Mouse (Mus musculus) skeletal muscle tissue, adult 2 months (tissue): ENCODE results near the gene Tnfrsf8.

Experiments
- DNase-seq: peaks from one replicate; pipeline ENCODE4 v3.0.0-alpha.2; 2012; ENCODE audit warnings: low read depth, low spot score

Tnfrsf8 gene

DNA sequence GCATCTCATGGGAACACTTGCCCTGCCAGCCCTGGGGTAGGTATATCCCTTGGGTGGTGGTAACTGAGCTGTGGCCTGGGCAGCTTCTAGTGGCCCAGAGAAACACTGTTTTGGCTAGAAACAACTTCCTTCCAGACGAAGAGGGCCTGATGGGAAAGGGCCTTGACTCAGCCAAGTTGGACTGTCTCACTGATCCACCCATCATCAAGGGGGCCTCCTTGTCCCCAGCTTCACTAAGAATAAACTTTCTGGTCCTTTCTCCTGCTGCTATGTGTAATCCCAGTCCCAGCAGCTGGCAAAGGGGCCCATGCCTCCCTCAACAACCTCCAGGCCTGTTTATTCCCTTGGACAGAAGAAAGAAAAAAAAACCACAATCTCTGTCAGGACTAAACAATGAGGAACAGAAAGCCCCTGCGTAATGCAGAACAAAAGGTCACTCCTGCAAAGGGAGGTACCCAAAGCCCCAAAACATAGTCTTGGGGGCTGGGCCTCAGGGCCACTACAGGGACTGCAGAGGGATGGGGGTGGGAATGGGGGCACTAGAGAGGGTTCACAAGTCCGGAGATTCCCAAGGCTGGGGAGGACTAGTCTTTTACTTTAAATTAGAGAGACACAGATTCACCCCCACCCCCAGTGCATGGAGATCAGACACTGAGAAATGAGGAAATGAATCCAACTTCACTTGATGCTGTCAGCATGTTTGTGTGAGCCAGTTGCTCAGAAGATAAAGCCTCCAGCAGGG, 81.3 kb downstream of the Tnfrsf8 start:
- DNase-seq, result peak; percentile 73

DNA sequence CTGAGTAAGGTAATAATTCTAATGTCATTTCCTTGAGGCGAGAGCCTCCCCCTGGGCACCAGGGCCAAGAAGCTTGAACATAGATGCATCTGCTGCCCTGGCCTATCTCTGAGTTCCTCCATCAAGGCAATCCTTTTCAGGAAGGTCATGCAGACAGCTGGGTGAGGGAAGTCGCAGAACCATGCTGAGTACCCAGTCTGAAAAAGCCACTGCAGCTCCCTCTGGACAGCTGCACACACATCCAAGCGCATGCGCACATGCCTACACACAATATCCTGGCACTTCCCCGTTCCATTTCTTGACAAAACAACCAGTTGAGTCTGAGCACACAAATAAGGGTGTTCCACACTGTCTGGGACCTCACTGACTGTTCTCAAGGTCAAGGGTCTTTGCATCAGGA, 83.2 kb downstream of the Tnfrsf8 start:
- DNase-seq, result peak; percentile 42

DNA sequence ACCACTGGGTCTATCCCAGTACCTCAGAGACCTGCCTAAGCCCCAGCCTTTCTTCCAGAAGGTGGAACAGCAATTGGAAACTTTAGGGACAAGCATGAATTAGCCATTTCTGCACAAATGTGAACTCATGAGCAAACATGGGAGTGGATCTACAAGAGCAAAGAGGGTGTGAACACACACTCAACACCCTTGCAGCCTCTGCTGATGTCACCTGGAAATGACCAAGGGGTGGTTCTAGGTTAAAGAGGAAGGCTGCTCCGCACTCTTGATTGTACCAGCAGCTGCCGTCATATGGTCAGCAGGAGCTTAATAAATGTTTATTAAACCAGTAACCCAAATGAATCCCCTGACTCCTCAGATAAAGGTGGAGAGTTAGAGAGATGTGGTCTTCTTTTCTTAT, 84.3 kb downstream of the Tnfrsf8 start:
- no peak for DNase-seq

DNA sequence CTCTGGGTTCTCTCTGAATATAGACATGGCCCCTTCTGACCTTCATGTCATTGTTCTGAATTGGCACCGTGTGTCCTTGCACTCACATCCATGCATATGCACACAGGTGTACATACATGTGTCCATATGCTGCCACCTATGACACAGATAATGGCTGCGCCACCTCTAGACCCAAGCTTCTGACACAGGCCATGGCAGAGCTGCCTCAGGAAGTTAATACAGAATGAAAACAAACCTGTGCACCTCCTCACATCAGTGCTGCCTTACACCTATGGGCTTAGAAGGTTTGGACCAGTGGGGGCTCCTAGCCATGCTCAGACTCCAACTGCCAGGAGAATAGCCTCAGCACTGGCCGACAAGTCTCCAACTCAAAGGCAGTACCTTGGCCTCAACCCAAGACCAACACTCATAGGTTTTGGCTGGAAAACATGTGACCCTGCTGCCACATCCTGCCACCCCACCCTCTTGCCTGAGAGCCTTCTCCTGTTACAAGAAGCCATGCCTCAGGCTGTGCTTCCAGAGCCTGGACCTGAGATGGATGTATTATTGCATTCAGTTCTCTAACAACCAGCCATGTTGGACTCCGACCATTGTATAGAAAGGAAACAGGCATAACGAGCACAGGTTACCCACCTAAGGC, 85.3 kb downstream of the Tnfrsf8 start:
- no peak for DNase-seq

DNA sequence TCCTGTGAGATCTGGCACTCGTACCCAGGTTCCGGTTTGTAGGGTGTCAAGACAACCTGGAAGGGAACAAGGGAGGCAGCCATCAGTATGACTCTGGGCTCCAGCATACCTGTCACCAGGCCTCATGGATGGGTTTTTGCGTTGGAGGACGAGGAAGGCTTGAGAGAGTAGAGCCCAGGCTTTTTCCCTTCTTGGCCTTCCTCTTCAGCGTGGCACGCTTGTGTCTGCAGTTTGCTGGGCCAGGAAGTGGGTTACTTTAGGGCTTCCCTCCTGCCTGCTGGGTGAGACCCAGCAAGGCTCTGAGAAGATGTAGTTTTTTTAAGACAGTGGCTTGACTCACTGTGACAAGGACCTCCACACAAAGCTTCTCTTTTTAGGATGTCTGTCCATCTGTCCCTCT, 85.9 kb downstream of the Tnfrsf8 start:
- no peak for DNase-seq

DNA sequence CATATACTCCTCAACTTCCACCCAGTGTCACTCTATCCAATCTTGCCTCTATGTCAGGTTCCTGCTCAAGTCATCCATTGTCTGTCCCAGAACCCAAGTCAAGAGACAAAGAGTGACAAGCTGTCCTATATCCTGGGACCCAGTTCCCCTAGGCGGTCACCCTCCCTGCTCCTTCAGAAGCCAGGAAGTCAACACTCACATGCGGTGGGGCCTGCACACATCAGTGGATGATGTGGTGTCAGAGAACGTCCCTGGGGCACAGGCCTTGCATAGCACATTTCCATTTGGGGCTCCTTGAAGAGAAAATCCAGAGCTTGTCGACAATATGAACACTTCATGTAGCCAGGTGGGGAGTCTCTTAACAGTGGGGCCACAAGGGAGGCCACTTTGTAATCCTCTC, 90.4 kb downstream of the Tnfrsf8 start:
- DNase-seq, result no peak

DNA sequence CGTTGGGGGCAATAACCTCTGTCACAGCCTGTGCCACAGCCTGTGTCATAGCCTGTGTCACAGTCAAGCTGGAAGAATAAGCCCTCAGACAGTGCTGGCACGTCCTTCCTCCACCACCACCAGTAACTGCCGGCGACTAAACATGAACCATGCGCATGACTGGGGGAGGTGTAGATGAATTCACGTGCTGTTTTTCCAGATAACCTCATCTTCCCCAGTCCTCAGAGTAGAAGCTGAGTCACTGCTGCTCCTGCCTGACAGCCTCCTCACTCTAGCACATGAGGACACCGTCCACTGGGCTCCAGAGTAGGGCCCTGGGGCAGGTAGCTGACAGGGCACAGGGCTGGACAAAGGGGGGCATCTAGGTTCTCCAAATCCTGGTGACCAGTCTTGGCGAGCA, 92.9 kb downstream of the Tnfrsf8 start:
- DNase-seq, result no peak

DNA sequence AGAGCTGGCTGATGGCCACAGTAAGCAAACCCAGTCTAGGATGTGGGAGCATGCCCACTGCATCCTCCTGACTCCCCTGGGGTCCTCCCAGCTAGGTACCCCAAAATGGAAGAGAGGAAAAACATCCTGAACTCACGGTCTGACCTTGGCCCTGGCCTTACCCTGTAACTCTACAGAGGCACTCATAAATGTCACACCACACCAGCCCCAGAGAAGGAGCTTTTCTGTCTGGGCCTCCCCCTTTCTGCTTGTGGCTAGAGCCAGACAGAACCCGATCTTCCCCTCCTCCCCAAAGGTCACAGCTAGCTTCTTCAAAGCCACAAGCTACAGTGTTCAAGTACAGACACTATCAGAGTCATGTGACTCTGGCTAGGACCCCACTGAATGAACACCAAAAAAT, 93.6 kb downstream of the Tnfrsf8 start:
- DNase-seq, result no peak

DNA sequence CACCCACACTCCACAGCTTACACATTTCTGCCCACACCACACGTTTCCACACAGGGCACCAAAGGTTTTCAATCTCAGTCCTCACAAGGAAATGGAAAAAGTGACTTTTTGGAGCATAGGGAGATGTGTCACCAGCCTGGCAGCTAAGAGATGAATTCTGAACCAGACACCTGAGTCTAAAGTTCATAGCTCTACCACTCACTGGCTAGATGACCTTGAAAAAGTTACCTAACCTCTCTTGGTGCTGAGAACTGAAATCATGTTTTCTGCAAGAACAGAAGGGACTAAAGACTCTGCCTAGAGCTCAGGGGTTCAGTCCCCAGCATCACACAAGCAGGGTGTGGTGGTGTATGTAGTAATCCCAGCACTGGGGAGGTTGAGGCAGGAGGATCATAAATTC, 95.0 kb downstream of the Tnfrsf8 start:
- no peak for DNase-seq

DNA sequence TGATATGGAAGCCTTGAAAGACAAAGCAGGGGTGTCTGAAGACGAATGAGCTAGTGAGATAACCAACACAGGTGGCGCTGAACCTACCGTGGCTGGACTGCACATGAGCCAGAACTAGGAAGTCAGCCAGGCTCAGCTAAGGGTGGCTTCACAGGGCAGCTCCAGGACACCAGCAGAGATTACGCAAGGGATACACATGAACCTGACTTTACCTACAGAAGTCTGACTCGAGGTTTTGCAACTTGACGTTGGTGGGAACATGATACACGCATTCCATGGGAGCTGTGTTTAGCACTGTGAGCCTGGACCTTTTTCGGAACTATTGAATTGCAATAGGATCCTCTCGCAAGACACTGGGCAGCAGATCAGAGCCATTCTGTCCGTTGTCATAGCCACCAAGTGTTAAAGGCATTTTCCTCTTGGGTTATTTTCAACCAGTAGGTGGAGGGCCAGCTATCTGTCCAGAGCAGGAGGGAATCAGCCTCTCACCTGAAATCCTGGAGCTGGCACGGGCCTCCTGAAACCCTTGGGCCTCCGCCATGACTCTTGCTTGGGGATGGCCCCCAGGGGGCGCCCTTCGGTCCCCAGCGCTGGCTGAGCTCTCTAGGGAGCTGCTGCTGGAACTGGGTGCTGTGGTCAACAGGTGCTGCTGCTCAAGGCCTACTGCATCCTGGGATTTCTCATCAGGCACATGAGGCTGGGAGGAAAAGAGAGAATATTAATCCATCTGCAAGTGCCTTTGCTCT, 95.6 kb downstream of the Tnfrsf8 start:
- peak; percentile 74 for DNase-seq

DNA sequence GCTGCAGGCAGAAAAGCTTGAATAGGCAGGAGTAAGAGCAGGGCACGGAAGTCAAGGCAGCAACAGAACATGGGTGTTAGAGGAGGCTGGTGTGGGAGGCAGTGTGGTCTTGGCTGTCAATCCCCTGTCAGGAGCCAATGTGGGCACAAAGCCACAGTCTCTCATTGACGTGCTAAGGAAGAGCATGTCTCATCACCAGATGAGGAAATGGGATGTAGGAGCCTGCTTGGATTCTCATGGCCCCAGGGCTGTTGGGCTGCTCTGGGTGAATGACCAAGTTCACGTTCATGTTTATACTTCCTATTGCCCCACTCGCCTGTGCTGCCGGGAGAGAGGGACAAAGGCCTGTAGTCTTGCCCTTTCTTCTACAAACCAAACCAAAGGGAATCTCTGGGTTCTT, 97.1 kb downstream of the Tnfrsf8 start:
- peak; percentile 70 for DNase-seq
